Mouse (Mus musculus): Measurements from ENCODE around the gene Mmp7.

DNA sequence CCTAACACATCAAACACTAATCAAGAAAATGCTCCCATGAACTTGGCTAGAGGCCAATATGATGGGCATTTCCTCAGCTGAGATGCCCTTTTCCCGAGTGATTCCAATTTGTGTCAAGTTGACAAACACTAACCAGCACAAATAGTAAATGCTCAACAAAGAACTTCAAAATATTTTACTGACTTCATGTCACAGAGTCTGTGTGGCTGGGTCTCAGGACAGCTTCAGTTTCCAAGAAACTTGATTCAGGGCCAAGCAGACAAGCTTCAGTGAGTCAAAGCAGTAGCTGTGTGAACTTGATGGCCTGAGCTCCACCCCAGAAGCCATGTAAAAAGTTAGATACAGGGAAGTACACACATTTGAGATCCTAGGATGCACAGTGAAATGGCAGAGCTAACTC lies 52.3 kb downstream of the Mmp7 start:
- TF ChIP-seq FLI1 (IDR thresholded peaks at IDR 0.05; ENCODE audit: low read length) (no peak), GATA1 (IDR thresholded peaks at IDR 0.05; ENCODE audit: borderline replicate concordance, low read length) (no peak)

Data from megakaryocyte, embryonic 14.5 days (primary cell).